Mouse (Mus musculus) cerebellum, adult 11-12 months (tissue): ENCODE results near the gene Gpr139.
A peak's percentile ranks its signal among the peaks of the same experiment; 100 is the strongest.

Experiments
- DNase-seq: peaks from one replicate; pipeline ENCODE4 v3.0.0; 2022

The Gpr139 gene

DNA sequence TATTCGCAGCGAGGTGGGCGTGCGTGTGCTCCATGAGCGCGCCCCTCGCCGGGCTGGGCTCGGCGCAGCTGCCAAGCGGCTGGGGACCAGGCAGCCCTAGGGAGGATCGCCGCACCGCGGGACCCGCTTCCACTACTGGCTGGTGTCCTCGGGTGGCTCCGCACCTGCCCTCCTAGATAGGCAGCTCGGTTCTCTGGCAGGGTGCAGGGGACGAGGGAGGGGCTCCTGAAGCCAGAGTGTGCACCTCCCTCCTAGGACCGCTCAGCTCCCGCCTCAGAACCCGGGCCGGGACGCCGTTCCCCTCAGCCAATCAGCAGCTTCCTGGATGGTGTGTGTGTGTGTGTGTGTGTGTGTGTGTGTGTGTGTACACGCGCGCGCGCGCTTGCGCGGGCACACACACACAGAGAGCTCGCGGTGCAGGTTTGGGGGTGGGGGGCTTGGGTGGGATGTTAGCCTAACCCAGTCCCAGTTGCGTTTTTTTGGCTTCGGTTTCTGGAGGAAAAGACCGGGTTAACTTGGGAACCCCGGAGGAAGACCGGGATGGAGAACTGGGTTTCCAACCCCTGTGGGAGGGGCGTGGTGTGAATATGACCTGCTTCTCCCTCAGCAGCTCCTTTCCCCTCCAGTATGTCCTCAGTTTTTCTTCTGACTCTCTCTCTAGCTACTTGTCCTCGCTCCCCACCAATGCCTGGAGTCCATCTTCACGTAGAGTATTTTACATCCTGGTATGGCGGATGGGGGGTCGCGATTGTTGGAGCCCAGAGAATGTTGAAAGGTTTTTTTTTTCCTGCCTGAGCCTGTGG is at the start of gene Gpr139:
Gpr139 (minus strand) TSS at position 263 of the 803 bp plus-strand sequence.
- DNase-seq = no peak

DNA sequence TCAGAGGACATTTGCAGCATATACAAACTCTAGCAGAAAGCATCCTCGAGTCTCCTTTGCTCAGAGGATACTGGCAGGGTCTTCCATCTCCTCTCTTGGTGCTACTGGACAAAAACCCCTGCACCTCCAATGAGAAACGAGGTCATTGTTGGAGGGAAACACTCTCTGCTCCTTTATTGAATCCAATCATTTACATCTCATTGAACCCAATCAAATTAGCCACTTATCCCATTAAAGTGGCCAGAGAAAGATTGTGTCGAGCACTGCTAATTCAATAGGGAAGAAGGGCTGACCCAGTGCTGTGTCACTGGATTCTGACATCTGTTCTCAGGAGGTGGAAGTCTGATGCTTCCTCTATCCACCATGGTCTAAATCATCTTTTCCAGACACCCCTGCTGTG is 46.6 kb upstream of the Gpr139 start:
- DNase-seq = no peak

DNA sequence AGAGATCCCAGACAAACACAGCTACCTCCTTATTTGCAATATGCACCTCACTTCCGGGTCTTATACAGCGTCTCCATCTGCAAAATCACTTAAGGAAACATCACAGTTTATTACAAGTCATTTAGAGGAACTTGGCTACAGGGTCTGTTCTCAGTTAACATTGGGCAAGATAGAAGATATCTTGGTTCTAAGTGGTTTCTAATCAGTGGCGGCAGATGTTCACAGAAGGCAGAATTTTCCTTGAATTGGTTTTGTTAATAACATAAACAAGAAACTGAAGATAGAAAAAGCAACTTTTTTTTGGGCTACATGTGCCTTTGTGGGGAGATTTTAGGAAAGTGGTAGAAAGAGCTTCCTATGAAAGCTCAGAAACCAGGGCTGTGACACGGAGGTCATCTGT is 38.3 kb upstream of the Gpr139 start:
- no peak for DNase-seq

DNA sequence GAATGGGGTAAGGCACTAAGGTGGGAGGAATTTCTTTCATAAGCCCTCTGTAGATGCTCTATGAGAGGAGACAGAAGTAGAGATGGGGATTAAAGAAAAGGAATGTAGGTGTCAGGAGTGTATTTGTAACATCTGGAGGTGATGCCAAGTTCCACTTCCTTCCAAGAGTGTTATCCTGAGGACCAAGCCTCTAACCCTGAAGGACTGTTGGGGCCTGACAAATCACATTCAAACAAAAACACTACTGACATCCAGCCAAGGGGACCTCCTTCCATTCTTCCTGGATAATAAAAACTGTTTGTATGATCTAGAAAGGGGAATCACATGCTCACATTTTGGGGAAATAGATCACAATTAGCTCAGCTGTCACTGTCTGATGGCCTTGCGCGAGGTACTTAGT is 34.7 kb upstream of the Gpr139 start:
- no peak for DNase-seq

DNA sequence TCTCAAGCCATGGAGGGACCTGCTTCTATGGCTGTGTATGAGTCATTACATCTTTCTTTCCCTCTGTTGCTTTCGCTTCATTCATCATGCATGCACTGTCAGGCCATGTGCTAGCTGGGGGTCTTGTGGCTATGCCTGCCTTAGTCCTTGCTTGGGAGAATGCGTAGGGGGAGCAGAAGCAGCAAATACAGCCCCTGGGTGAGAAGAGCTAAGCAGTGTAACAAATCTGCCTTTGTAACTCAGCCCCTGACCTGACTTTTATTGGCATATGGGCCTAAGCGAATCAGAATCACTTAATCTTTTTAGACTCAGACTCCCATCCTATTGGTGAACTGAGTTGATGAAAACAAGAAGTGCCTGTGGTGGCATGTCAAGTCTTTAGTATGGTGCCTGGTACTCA is 22.8 kb upstream of the Gpr139 start:
- no peak for DNase-seq

DNA sequence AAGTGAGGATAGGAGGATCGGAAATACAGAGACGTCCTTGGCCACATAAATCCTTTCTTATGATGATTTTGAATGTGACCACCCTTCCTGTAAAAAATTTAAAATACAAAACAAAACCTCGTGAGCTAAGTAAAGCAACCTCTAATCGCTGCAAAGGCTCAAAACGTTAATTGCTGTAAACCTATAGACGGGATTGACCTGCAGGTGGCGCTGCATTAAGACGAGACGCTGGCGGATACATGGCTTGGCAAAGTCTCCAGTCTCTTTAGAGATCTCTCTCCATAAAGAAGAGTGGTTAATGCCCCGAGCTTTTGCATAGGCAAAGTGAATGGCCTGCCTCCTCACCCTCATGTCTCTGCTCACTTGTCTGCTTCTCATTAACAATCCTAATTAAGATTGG is 2.0 kb upstream of the Gpr139 start:
- no peak for DNase-seq

DNA sequence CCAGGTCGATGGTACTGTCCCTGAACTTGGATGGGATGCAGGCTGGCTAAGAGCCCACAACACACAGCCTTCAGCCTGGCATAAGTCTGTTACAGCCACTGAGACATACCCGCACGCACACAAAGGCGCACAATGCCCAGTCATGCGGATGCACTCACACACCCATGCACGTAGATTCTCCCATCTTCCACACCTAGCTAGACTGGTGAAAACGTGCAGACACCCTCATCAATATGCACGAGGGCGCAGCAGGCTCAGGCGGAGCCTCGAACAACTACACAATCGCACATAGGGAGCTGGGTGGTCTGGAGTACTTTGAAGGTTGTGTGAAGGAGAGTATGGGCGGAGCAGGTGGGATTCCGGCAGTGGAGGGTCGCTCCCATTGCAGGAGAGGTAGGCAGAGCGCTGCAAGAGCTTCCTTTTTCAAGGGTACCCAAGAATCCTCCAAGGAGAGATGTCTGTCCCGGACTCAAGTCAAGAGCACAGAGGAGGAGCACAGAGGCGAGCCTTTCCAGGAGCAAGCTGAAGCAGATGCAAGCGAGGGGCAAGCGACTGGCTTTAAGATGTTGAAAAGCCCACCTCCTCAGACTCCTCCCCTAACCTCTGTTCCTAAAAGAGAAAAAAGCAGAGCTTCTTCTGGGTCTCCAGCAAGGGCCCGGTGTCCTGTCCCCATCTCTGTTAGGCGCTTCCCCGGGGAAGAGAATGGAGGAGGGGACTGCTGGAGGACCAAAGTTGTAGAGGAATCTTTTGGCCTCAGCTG is 958 bp upstream of the Gpr139 start:
- no peak for DNase-seq

DNA sequence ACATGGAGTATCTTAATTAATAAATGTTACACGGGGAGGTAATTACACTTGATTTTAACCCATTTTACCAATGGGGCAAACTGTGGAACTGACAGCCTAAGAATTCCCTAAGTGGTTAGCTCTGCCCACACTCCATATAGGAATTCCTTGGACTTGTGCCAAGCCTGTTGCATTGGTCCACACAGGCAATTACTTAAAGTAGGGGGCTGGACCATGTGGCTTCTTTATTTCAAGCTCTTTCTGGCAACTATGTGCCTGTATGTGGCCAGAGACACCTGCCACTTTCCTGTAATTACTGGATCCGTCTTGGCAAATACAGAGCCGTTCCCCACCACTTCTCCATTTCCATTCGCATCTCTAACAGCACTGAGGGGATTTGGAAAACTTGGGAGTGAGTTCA is 3.4 kb downstream of the Gpr139 start:
- DNase-seq = no peak

DNA sequence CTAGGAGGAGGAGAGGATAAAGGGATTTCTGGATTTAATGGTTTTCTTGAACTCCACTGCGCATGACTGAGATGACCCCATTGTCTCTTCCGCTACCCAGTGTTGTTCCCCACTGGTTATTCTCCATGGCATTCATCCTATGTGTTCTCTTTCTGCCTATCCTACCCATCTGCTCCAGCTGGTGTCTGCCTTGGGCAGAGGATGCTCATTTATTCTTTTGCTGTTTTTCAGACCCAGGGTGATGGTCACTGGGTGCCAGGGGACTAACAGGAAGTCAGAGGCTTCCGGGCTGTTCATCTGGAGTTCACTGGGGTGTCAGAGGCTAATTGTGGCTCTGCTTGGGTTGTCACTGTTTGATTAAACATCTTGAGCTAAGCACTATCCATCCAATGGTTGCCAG is 24.4 kb downstream of the Gpr139 start:
- no peak for DNase-seq

DNA sequence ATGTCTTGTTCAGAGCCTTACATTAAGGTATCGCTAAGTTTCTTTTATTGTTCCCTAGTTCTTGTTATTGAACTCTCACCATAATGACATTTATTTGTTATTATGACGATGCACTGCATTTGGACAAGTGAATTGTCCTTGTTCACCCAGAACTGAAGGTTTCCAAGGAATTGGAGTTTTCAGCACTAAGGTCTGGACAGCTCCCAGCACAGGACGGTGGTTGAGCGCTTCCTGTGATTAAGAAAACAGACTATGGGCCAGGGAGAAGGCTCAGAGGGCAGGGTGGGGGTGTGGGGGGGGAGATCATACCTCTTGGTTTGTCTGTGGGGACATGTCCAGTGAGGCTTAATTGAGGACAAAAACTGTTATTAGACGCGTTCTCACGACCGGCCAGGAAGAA is 72.6 kb downstream of the Gpr139 start:
- no peak for DNase-seq

DNA sequence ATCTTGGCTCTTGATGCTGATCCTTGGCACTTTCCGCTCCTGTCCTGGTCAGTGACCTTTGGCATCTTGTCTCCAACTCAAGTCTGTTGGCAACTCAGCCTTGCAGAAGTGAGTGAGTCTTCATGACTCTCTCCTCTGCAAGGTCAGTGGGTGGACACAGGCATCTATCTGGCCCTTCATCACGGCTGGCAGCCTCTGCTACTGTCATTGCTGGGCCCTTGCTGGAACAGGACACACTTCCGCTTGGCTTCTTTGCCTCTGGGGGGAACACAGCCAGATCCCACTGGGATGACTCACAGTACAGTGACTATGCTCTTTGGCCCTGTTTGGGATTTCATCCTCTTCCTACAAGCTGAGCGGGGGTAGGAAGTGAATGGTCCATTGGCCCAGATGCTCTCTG is 78.5 kb downstream of the Gpr139 start:
- peak; percentile 7 for DNase-seq

DNA sequence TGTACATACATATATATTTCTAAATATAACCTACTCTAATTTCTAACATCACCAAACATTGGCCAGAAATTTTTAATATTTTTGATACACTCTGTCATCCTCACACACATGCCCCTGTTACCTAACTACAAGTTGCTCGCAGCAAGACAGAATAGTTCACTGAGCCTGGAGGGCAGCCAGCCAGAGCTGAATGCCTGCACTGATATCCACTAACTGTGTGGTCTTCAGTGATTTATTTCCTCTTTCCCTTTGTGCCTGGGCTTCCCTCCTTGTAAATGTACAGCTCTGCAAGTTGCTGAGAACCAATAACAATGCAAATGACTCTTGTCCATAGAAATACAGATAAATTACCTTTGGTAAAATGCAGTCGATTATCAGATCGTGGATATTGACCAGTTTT is 87.8 kb downstream of the Gpr139 start:
- no peak for DNase-seq
